Mouse (Mus musculus) layer of hippocampus, adult 9-11 months (tissue): ENCODE measurements around the gene Tango6.
A peak's percentile ranks its signal among the peaks of the same experiment; 100 is the strongest.
"Not testable (repeated sequence)": the region's sequence is repeated elsewhere in the genome, so short reads cannot be mapped to it uniquely, and the experiment has no call there.

Experiments
- DNase-seq: peaks from one replicate; pipeline ENCODE4 v3.0.0; 2022

The Tango6 gene

GRCm38 (mm10) chr8:106764529-106764928 is 81.7 kb downstream of the Tango6 start:
- no peak for DNase-seq

GRCm38 (mm10) chr8:106765570-106765969 is 82.7 kb downstream of the Tango6 start:
- no peak for DNase-seq

- DNase-seq: no peak
Observed at GRCm38 (mm10) chr8:106766736-106767135, 83.9 kb downstream of the Tango6 start.

GRCm38 (mm10) chr8:106769147-106769805 is 86.4 kb downstream of the Tango6 start:
- DNase-seq: no peak

GRCm38 (mm10) chr8:106770596-106771179 is 87.8 kb downstream of the Tango6 start:
- DNase-seq: peak; percentile 78

GRCm38 (mm10) chr8:106772094-106772493 is 89.2 kb downstream of the Tango6 start:
- DNase-seq: no peak

GRCm38 (mm10) chr8:106772501-106772900 is 89.6 kb downstream of the Tango6 start:
- no peak for DNase-seq

- peak; percentile 43 for DNase-seq
Observed at GRCm38 (mm10) chr8:106774567-106775320, 91.9 kb downstream of the Tango6 start.

GRCm38 (mm10) chr8:106789623-106790022 is 106.8 kb downstream of the Tango6 start:
- no peak for DNase-seq

GRCm38 (mm10) chr8:106794820-106795219 is 112.0 kb downstream of the Tango6 start:
- DNase-seq: no peak

GRCm38 (mm10) chr8:106799821-106800220 is 117.0 kb downstream of the Tango6 start:
- DNase-seq: no peak

GRCm38 (mm10) chr8:106801261-106801660 is 118.4 kb downstream of the Tango6 start:
- DNase-seq: no peak

- not testable (repeated sequence) for DNase-seq
Observed at GRCm38 (mm10) chr8:106802384-106803137, 119.7 kb downstream of the Tango6 start.

- DNase-seq: no peak
Observed at GRCm38 (mm10) chr8:106805859-106806258, 123.0 kb downstream of the Tango6 start.

GRCm38 (mm10) chr8:106807461-106807860 is 124.6 kb downstream of the Tango6 start:
- no peak for DNase-seq

GRCm38 (mm10) chr8:106809726-106810125 is 126.9 kb downstream of the Tango6 start:
- DNase-seq: no peak

- DNase-seq: peak; percentile 6
Observed at GRCm38 (mm10) chr8:106810406-106810805, 127.5 kb downstream of the Tango6 start.

GRCm38 (mm10) chr8:106812560-106812959 is 129.7 kb downstream of the Tango6 start:
- DNase-seq: no peak

GRCm38 (mm10) chr8:106816431-106817170 is 133.7 kb downstream of the Tango6 start:
- DNase-seq: peak; percentile 72

- DNase-seq: no peak
Observed at GRCm38 (mm10) chr8:106817171-106817545, 134.3 kb downstream of the Tango6 start.

GRCm38 (mm10) chr8:106818626-106819515 is 136.0 kb downstream of the Tango6 start:
- no peak for DNase-seq
